Mouse (Mus musculus) cerebellum, adult 2 months (tissue): ENCODE measurements around the gene Grxcr1. TPM values are rescaled to one million over a fixed set of nuclear protein-coding genes. Genes with fewer than 3 reads are reported as not detected.

Source experiments
- DNase-seq, 2 experiments: peaks; one replicate each; pipeline ENCODE4 v3.0.0; 2021
- H3K27ac ChIP-seq: fragments of 200-500 bp; 2 replicates; pipeline ENCODE4 v1.5.1; 2012; ENCODE audit warnings: low read length, control low read depth, inconsistent platforms; ENCODE audit not compliant: insufficient read depth
- H3K27me3 ChIP-seq: fragments of 200-500 bp; 2 replicates; pipeline ENCODE4 v1.6.1; 2012; ENCODE audit warnings: inconsistent platforms, mild to moderate bottlenecking, low read length, moderate library complexity; ENCODE audit not compliant: control insufficient read depth, insufficient read depth
- H3K4me1 ChIP-seq: fragments of 200-500 bp; 2 replicates; pipeline ENCODE4 v1.6.1; 2011; ENCODE audit warnings: low read length; ENCODE audit not compliant: control insufficient read depth, insufficient read depth
- H3K4me3 ChIP-seq: fragments of 200-500 bp; replicated peaks from 2 replicates; pipeline ENCODE3; 2011; ENCODE audit warnings: mild to moderate bottlenecking, low read depth, low read length, control low read depth; ENCODE audit not compliant: insufficient read depth
- CTCF ChIP-seq: fragments of 200-500 bp; IDR thresholded peaks from 2 replicates; pipeline ENCODE4 v1.5.1; 2011; ENCODE audit warnings: low read depth, mild to moderate bottlenecking, control low read depth, low read length, moderate library complexity, borderline replicate concordance; ENCODE audit not compliant: insufficient read depth
- POLR2A ChIP-seq: fragments of 200-500 bp; IDR thresholded peaks from 2 replicates; pipeline ENCODE4 v1.6.1; 2011; ENCODE audit warnings: low read length, control low read depth, borderline replicate concordance; ENCODE audit not compliant: insufficient read depth
- WGBS: fragments of 180-500 bp; shearing (Covaris S2); methylation state at CpG from one replicate; pipeline ENCODE4 v1.1.7; 2018; 5-methylcytosine and 5-hydroxymethylcytosine counted together
- polyA plus RNA-seq: library from polyadenylated mRNA; depleted of rRNA; stranded (reverse); fragments of >200 nt; gene quantifications from 2 replicates; pipeline ENCODE4 v1.2.3, GENCODE M21; 2012

Gene Grxcr1
- polyA plus RNA-seq, 1 experiment = not detected

GRCm38 (mm10) chr5:68051101-68051500 is 19.5 kb downstream of the Grxcr1 start:
- Histone ChIP-seq H3K4me3 (no peak overlapping the region), H3K27me3 (no peaks in the 10 kb centered on the region), H3K4me1 (peaks cover 4% of the 10 kb centered on the region; the same call in 1 of the 2 replicates), H3K27ac (no peak overlapping the region)
- no peak for DNase-seq
- 75% methylated on average over 5 of the region's 5 CpGs for WGBS
- TF ChIP-seq CTCF (no peak), POLR2A (no peak)

GRCm38 (mm10) chr5:68057574-68057973 is 25.9 kb downstream of the Grxcr1 start:
- no peaks in the 10 kb centered on the region for H3K27me3 ChIP-seq
- H3K27ac ChIP-seq = no peak overlapping the region
- H3K4me1 ChIP-seq = peaks cover 7% of the 10 kb centered on the region; the same call in 1 of the 2 replicates
- WGBS = 98% methylated on average over 3 of the region's 3 CpGs
- no peak for DNase-seq
- no peak overlapping the region for H3K4me3 ChIP-seq
- TF ChIP-seq CTCF (no peak), POLR2A (no peak)

GRCm38 (mm10) chr5:68068694-68069093 is 37.1 kb downstream of the Grxcr1 start:
- Histone ChIP-seq H3K27me3 (no peaks in the 10 kb centered on the region), H3K4me3 (no peak overlapping the region), H3K4me1 (no peaks in the 10 kb centered on the region), H3K27ac (no peak overlapping the region)
- TF ChIP-seq POLR2A (no peak), CTCF (no peak)
- 50% methylated on average over 4 of the region's 4 CpGs for WGBS
- DNase-seq = no peak

- no peak for TF ChIP-seq CTCF
- TF ChIP-seq POLR2A = no peak
- WGBS = 25% methylated on average over 3 of the region's 3 CpGs
Observed at GRCm38 (mm10) chr5:68070308-68070707, 38.7 kb downstream of the Grxcr1 start.

GRCm38 (mm10) chr5:68071857-68072256 is 40.2 kb downstream of the Grxcr1 start:
- no peak overlapping the region for H3K27ac ChIP-seq
- H3K4me1 ChIP-seq = no peaks in the 10 kb centered on the region
- no peaks in the 10 kb centered on the region for H3K27me3 ChIP-seq
- no peak overlapping the region for H3K4me3 ChIP-seq
- DNase-seq = no peak
- 75% methylated on average over 4 of the region's 4 CpGs for WGBS
- no peak for TF ChIP-seq POLR2A

More at GRCm38 (mm10) chr5:68070308-68070707, 38.7 kb downstream of the Grxcr1 start:
- H3K27ac ChIP-seq = no peak overlapping the region; the same call in 1 of the 2 replicates
- DNase-seq = peak in 1 of 2 experiments; percentile 61
- H3K27me3 ChIP-seq = no peaks in the 10 kb centered on the region
- H3K4me1 ChIP-seq = no peaks in the 10 kb centered on the region
- no peak overlapping the region for H3K4me3 ChIP-seq

- TF ChIP-seq CTCF = no peak
- no peak for TF ChIP-seq POLR2A
- whole genome bisulfite sequencing = 64% methylated on average over 7 of the region's 7 CpGs
- H3K27me3 ChIP-seq = no peaks in the 10 kb centered on the region
- H3K27ac ChIP-seq = no peak overlapping the region
- no peak overlapping the region for H3K4me3 ChIP-seq
- no peaks in the 10 kb centered on the region for H3K4me1 ChIP-seq
- DNase-seq = no peak
Observed at GRCm38 (mm10) chr5:68086535-68087098, 55.0 kb downstream of the Grxcr1 start.

- 73% methylated on average over 3 of the region's 3 CpGs for WGBS
- no peaks in the 10 kb centered on the region for H3K4me1 ChIP-seq
- H3K27ac ChIP-seq = no peak overlapping the region
- H3K27me3 ChIP-seq = no peaks in the 10 kb centered on the region
- TF ChIP-seq POLR2A (no peak), CTCF (no peak)
- no peak overlapping the region for H3K4me3 ChIP-seq
- no peak for DNase-seq
Observed at GRCm38 (mm10) chr5:68087174-68087573, 55.5 kb downstream of the Grxcr1 start.

GRCm38 (mm10) chr5:68093085-68093484 is 61.5 kb downstream of the Grxcr1 start:
- no peak overlapping the region for H3K27ac ChIP-seq
- 63% methylated on average over 2 of the region's 2 CpGs for WGBS
- peaks cover 5% of the 10 kb centered on the region; the same call in 1 of the 2 replicates for H3K4me1 ChIP-seq
- TF ChIP-seq CTCF (no peak), POLR2A (no peak)
- DNase-seq = no peak
- no peaks in the 10 kb centered on the region for H3K27me3 ChIP-seq
- no peak overlapping the region for H3K4me3 ChIP-seq
